Mouse (Mus musculus): ENCODE measurements around the gene Chit1. TPM values are rescaled to one million over a fixed set of nuclear protein-coding genes. Genes with fewer than 3 reads are reported as not detected.
A peak's percentile ranks its signal among the peaks of the same experiment; 100 is the strongest.

The Chit1 gene
- total RNA-seq, 2 experiments from 2014 or later: not detected

GRCm38 (mm10) chr1:134184089-134184488, 73.0 kb downstream of the Chit1 start:
- no peak for DNase-seq (ENCODE audit: low spot score)

GRCm38 (mm10) chr1:134188217-134188616, 77.2 kb downstream of the Chit1 start:
- DNase-seq (ENCODE audit: low spot score): no peak

GRCm38 (mm10) chr1:134188989-134189729, 78.1 kb downstream of the Chit1 start:
- no peak for DNase-seq (ENCODE audit: low spot score)

- DNase-seq (ENCODE audit: low spot score): peak; percentile 52
Observed at GRCm38 (mm10) chr1:134191192-134191591, 80.2 kb downstream of the Chit1 start.

- DNase-seq (ENCODE audit: low spot score): no peak
Observed at GRCm38 (mm10) chr1:134192024-134192423, 81.0 kb downstream of the Chit1 start.

GRCm38 (mm10) chr1:134193126-134193525, 82.1 kb downstream of the Chit1 start, which contains the start of gene Mybph:
Gene Mybph (plus strand): TSS chr1:134193448.
- peak; percentile 56 for DNase-seq (ENCODE audit: low spot score)

DNA sequence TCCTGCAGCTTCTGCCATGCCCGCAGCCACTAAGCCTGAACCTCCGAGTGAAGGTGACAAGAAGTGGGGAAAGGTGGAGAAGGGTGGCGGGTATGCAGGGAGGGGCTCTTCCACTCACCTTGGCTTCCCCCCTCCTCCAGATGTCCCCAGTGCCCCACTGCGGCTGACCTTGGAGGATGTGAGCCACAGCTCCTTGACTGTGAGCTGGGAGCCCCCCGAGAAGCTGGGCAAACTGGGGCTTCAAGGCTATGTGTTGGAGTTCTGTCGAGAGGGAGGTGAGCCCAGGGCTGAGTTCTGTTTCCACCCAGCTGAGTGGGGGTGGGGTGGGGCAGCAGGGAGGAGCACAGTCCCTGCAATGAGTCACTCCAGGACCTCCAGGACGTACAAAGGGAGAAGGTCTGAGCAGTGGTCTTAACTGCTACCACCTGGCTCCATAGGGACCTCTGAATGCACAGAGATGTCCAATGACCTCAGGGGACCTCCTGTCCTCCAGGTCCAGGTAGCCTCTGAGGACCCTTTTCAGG, 82.7 kb downstream of the Chit1 start:
- no peak for DNase-seq (ENCODE audit: low spot score)

- peak; percentile 40 for DNase-seq (ENCODE audit: low spot score)
Observed at GRCm38 (mm10) chr1:134194298-134195022, 83.4 kb downstream of the Chit1 start.

DNA sequence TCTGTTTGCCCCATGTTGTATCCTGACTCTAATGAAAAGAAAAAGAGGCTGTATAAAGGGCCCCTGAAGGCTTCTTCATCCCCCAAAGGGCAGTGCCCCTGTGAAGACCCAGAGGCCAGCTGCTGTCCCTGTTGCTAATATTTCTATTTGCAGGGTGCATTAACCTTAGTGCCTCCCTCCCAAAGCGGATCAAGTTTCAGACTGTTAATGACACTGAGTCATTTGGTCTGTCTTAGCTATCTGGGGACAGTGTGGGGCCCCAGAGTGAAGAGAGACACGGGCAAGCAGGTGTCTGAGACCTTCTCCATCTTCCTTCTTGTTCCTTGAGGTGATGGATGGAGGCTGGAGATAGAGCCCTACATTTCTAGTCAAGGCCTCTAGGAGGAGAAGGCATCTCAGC, 84.1 kb downstream of the Chit1 start:
- peak; percentile 48 for DNase-seq (ENCODE audit: low spot score)

GRCm38 (mm10) chr1:134195571-134195970, 84.5 kb downstream of the Chit1 start:
- DNase-seq (ENCODE audit: low spot score): no peak

DNA sequence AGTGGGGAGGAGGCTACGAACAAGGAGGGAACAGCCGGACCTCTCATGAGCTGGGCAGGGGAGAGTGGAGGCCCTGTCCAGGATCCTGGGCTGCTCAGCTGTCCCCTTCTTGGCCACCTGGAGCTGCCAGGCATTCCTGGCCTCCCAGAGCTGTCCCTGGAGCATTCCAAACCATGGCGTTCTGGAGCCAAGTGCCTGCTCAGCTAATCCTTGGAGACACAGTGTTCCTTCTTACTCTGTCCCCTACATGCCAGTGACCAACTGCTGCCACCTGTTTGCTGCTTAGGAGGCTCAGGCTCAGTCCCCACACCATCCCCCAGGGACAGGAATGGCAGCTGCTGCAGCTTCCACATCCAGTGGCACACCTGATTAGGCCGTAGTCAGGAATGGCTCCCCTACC, 84.9 kb downstream of the Chit1 start:
- DNase-seq (ENCODE audit: low spot score): peak; percentile 89

- DNase-seq (ENCODE audit: low spot score): peak; percentile 83
Observed at GRCm38 (mm10) chr1:134196386-134196785, 85.3 kb downstream of the Chit1 start.

- DNase-seq (ENCODE audit: low spot score): no peak
Observed at GRCm38 (mm10) chr1:134197325-134197982, 86.4 kb downstream of the Chit1 start.

DNA sequence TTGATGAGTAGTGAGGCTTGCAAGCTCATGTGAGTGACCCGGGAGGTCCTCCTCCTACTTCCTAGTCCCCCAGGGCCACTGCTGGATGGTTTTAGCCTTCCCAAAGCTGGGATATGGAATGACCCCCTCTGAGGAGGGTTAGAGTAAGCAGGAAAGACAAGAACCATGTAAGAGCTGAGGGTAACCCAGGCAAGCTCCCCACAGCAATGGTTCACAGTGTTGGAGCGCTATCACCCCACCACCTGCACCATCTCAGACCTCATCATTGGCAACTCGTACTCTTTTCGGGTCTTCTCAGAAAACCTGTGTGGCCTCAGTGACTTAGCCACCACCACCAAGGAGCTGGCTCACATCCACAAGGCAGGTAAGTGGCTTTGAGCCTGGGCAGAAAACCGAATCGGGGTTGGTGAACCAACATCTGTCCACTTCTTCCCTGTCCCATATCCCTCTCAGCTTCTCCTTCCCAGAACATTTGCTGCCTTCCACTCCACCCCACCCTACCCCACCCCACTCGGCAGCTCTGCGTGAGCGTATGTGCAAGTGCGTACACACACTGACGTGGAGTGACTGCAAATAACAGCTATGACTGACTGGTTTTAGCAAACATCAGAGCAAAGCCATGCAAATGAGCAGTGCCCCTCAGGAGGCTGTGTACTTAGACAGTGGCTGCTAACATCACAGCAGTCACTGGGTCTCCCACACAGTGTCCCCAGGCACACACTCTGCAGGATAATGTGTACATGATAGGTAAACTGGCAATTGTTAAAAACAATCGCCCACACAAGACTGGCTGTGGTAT, 87.4 kb downstream of the Chit1 start:
- no peak for DNase-seq (ENCODE audit: low spot score)

DNA sequence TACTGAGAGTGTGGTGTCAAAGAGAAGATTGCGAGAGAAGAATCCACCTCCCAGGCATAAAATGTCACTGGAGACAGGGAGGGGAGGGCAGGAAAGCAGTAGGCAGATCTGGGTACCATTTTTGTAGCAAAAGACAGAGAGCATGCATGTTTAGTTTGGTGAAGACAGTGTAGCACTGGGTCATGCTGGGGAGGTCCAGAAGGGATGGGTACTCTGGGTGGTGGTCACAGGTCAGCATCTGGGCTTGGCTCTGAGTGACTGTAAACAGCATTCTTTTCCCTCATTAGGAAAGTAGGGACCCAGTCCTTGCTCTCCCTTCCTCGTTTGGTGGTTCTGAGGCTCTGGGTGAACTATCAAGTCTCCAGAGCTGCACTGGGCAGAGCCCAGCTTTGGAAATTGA, 89.4 kb downstream of the Chit1 start:
- DNase-seq (ENCODE audit: low spot score): no peak

Other genes with a start within 250 kb of the Chit1 start
- gene Optc, start 203.2 kb upstream of the Chit1 start, total RNA-seq (2021): under 1 TPM in 1 of 2 experiments, not detected in 1; 0.19 TPM
- gene Prelp, start 189.8 kb upstream of the Chit1 start, total RNA-seq (2021): 10 to 100 TPM; 17.6 to 37.2 TPM
- gene Fmod, start 74.0 kb upstream of the Chit1 start, total RNA-seq (2021): 100 to 1,000 TPM in 1 of 2 experiments, 10 to 100 TPM in 1; 41.0 to 107 TPM
- 10 to 100 TPM; 41.2 to 63.7 TPM for gene Btg2, start 32.1 kb upstream of the Chit1 start, total RNA-seq (2021)
- 1 to 10 TPM; 1.1 to 2.0 TPM for gene Chil1, start 70.9 kb downstream of the Chit1 start, total RNA-seq (2021)
- 100 to 1,000 TPM; 192 to 275 TPM for gene Mybph, start 82.2 kb downstream of the Chit1 start, total RNA-seq (2021)
- gene Adora1, start 124.2 kb downstream of the Chit1 start, total RNA-seq (2021): under 1 TPM; 0.25 to 0.66 TPM
- gene Myog, start 178.7 kb downstream of the Chit1 start, total RNA-seq (2021): 10 to 100 TPM; 10.4 to 18.9 TPM
- under 1 TPM; 0.21 to 0.43 TPM for gene Ppfia4, start 221.7 kb downstream of the Chit1 start, total RNA-seq (2021)